Mouse (Mus musculus): Measurements from ENCODE around the gene 4933415F23Rik.
"Not testable (repeated sequence)": the region's sequence is repeated elsewhere in the genome, so short reads cannot be mapped to it uniquely, and the experiment has no call there.

Gene 4933415F23Rik

GRCm38 (mm10) chr1:23102021-23102420 is at the start of gene 4933415F23Rik:
Gene 4933415F23Rik, minus strand, starts transcription at chr1:23102253.
- peak; percentile 0 for DNase-seq (ENCODE audit: low read depth, low spot score)

GRCm38 (mm10) chr1:23151722-23152121 is 49.7 kb upstream of the 4933415F23Rik start:
- no peak for DNase-seq (ENCODE audit: low read depth, low spot score)

GRCm38 (mm10) chr1:23146198-23146873 is 44.3 kb upstream of the 4933415F23Rik start:
- DNase-seq (ENCODE audit: low read depth, low spot score): no peak

GRCm38 (mm10) chr1:23141121-23141811 is 39.2 kb upstream of the 4933415F23Rik start:
- no peak for DNase-seq (ENCODE audit: low read depth, low spot score)

GRCm38 (mm10) chr1:23140530-23140929 is 38.5 kb upstream of the 4933415F23Rik start:
- DNase-seq (ENCODE audit: low read depth, low spot score): not testable (repeated sequence)

- DNase-seq (ENCODE audit: low read depth, low spot score): no peak
Measured at GRCm38 (mm10) chr1:23120901-23121300, 18.8 kb upstream of the 4933415F23Rik start.

- no peak for DNase-seq (ENCODE audit: low read depth, low spot score)
Measured at GRCm38 (mm10) chr1:23119406-23119805, 17.4 kb upstream of the 4933415F23Rik start.

GRCm38 (mm10) chr1:23117423-23117822 is 15.4 kb upstream of the 4933415F23Rik start:
- no peak for DNase-seq (ENCODE audit: low read depth, low spot score)

GRCm38 (mm10) chr1:23109191-23109590 is 7.1 kb upstream of the 4933415F23Rik start:
- DNase-seq (ENCODE audit: low read depth, low spot score): no peak

- DNase-seq (ENCODE audit: low read depth, low spot score): no peak
Measured at GRCm38 (mm10) chr1:23102881-23103280, 828 bp upstream of the 4933415F23Rik start.

GRCm38 (mm10) chr1:23099791-23100190 is 2.3 kb downstream of the 4933415F23Rik start:
- no peak for DNase-seq (ENCODE audit: low read depth, low spot score)

- no peak for DNase-seq (ENCODE audit: low read depth, low spot score)
Measured at GRCm38 (mm10) chr1:23098451-23098850, 3.6 kb downstream of the 4933415F23Rik start.

GRCm38 (mm10) chr1:23097996-23098395 is 4.1 kb downstream of the 4933415F23Rik start:
- no peak for DNase-seq (ENCODE audit: low read depth, low spot score)

- DNase-seq (ENCODE audit: low read depth, low spot score): no peak
Measured at GRCm38 (mm10) chr1:23067715-23068114, 34.3 kb downstream of the 4933415F23Rik start.

- DNase-seq (ENCODE audit: low read depth, low spot score): no peak
Measured at GRCm38 (mm10) chr1:23064717-23065475, 37.2 kb downstream of the 4933415F23Rik start.

- no peak for DNase-seq (ENCODE audit: low read depth, low spot score)
Measured at GRCm38 (mm10) chr1:23063946-23064345, 38.1 kb downstream of the 4933415F23Rik start.

- peak; percentile 0 for DNase-seq (ENCODE audit: low read depth, low spot score)
Measured at GRCm38 (mm10) chr1:23061614-23062373, 40.3 kb downstream of the 4933415F23Rik start.

GRCm38 (mm10) chr1:23060056-23060455 is 42.0 kb downstream of the 4933415F23Rik start:
- no peak for DNase-seq (ENCODE audit: low read depth, low spot score)

Data from CD4-positive, CD25-positive, alpha-beta regulatory T cell, adult 2 months (primary cell).